Mouse (Mus musculus) c-Kit-negative CD71-positive TER-119-positive erythroid progenitor cells, embryonic 14.5 days (primary cell): ENCODE data around the gene Dgcr8.
A peak's percentile ranks its signal among the peaks of the same experiment; 100 is the strongest.
"Not testable (repeated sequence)": the region's sequence is repeated elsewhere in the genome, so short reads cannot be mapped to it uniquely, and the experiment has no call there.

ENCODE experiments used
- DNase-seq: peaks from one replicate; pipeline ENCODE4 v3.0.0-alpha.2; 2013; ENCODE audit warnings: low read depth, low spot score

The Dgcr8 gene

DNA sequence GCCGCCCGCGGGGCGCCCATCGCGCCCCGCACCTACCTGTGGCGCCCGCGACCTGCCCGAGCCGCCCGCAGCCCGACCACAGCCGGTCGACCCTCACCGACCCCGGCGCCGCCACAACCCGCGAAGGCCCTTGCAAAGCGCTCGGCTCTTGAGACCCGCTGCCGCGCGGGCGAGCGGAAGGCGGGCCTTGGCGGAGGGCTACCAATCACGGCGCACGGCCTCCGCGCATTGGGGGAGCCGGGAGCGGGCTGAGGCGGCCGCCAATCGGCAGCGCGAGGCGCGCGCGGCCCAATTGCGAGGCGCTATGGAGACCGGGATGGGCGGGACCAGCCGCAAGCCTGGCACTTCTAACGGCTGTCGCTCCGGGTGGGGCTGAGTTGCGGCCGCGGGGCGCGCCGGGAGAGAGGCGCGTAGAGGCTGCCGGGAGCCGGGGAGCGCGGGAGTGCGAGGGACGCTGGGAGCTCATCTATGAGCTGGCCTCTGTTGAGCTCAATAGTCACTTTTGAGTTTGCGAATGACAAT is at the start of gene Dgcr8:
Gene Dgcr8 (minus strand): TSS at position 180 of the 522 bp plus-strand sequence.
- DNase-seq, result peak; percentile 96

DNA sequence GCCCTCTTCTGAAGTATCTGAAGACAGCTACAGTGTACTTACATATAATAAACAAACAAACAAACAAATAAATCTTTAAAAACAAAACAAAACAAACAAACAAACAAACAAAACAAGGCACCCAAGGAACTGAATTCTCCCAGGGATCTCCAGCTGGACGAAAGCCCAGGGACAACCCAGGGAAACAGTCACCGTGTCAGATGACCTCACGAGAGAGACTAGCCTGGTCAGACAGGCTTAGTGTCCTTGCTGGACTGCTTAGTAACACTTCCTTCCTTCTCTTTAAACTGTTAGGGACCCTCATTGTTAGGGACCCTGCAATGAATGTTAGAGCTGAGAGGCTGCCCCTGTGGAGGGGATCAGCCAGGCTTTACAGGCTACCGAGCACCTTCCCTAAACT is 48.2 kb upstream of the Dgcr8 start:
- DNase-seq, result no peak

DNA sequence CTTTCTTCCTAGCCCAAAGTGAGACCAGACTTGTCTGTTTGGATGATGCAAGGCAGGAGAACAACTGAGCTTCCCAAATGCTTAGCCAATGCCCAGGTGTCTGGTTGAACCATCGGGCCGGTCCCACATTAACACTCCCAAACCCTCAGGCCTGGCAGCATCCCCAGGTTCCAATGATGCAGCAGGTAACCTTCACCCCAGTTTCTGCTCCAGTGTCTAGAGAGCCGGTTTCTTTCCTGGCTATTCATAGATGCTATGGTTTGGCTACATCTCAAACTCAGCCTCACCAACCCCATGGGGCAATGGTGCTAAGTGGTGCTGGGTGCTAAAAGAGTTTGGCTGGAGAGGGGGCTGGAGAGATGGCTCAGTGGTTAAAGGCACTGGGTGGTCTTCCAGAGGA is 46.9 kb upstream of the Dgcr8 start:
- DNase-seq, result no peak

DNA sequence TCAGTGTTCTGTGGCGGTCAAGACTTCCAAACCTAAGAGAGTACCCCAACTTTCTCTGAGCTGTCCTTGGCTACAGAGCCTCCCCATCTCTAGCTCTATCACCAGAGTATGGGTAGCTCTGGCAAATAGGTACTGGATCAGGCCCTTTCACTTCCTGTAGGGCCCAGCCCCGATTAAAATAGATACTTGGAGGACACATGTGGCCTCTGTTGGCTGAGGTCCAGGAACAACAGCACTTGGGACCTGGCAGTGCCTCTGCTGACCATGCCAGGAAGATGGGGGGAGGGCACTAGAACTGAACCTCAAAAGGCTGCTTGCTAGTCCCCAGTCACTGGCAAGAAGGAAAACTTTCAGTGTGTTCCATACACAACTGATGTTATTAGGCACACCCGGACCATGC is 44.9 kb upstream of the Dgcr8 start:
- no peak for DNase-seq

DNA sequence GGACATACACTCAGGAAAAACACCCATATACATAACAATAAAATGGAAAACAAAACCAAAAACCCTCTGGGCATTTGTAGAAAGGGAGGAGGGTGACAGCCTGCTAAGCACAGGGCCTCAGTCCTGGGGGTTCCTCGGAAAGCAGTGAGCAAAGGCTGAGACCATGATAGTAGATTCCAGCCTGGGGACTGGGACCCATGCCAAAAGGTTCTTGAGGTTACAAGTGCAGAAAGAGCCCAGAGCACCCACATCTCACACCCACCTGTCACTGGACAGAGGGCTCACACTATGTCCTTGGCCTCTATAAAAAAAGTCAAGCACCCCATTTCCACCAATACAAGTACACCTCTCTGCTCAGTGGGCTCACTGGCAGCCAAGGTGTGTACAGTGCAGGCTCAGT is 39.5 kb upstream of the Dgcr8 start:
- no peak for DNase-seq

DNA sequence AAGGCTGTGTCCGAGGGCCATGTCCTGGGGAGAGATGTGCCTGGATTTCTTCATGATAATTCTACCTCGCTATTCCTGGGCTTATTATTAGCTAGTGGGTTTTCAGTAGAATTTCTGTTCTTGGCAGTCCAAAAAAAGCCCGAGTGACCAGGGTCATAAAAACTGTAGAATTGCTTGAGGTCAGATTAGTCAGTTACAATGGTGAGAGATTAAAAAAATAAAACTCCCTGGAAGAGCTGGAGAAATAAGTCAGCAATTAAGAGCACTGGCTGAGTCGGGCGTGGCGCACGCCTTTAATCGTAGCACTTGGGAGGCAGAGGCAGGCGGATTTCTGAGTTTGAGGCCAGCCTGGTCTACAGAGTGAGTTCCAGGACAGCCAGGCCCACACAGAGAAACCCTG is 38.9 kb upstream of the Dgcr8 start:
- DNase-seq, result no peak

DNA sequence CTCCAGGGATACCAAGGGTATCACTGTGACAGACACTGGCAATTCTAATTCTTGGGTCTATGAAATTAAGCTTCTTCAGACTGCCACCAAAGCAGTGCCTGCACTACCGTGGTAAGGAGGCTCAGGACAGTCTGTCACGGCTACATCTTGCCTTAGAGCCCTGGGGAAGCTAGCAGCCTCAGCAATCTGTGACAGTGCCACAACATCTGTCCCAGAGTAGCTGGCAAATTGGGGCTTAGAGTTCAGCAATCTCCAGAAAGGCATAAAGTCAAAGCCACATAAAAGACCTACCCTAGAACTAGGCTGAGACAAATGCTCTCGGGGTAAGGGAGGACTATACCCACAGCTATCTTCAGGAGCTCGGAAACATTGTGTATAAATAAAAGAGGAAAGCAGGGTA is 36.7 kb upstream of the Dgcr8 start:
- no peak for DNase-seq

DNA sequence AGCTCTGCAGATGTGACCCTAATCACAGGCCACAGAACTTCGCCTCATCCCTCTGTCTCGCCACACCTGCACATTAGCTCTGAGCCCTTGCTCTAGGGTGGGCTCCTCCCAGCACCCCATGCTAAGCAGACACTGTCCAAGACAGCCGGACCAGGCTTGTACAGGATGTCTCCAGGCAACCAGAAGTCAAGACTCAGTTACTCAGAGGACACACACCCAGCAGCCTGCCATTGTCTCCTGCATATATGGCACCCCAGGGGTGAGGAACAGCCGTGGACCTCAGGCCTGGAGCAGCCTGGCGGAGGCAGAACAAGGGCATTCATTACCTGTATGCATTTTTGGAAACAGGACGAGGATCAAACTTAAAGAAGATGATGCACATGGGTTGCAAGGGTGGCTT is 35.0 kb upstream of the Dgcr8 start:
- no peak for DNase-seq

DNA sequence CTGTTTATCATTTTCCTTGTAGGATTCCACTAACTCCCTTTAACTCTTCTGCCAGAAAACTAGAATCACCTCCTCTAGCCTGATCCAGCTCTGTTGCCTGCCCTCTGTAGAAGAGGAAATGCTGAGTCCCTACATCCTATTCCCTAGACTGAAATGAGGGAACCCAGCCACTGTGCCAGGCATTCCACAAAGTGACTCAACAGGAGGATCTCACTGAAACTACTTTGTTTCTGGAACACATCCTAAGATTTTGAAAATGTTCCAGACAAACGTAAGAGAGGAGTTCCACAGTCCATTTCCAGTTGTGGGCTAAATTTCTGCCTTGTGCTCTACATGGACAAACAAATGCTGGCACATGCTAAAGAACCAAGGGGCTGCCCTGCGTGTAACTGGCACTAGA is 34.4 kb upstream of the Dgcr8 start:
- DNase-seq, result no peak

DNA sequence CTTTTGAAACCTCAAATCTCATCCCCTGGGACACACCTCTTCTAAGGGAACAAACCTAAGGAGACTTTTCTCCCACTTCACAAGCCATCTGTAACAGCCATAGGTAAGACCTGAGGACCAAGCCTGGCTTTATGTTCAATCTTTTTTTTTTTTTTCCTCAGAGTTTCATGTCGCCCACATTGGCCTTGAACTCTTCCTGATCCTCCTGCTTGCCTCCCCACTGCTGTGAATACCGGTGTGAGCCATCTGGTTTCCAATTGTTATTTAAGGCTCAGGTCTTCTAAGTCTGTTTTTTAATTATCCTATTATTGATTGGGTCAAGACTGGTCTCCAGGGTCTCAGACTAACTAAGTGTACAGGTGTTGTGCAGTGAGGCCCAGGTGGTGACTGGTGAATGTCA is 32.4 kb upstream of the Dgcr8 start:
- DNase-seq, result no peak

DNA sequence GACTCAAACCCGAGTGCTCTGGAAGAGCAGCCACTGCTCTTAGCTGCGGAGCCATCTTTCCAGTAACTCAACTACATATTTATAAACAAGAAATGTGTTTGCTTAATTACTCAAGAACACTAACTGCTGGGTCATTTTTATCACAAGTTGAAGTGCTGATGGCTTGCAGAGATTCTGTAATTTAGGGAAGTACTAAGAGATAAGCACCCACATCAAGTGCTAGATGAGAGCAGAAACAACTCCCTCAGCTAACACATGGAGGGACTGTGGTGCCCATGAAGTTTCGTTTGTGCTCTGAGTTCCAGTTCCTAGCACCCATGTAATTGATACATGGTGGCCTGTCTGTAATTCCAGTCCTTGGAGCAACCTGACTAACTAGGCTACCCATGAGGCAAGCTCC is 29.9 kb upstream of the Dgcr8 start:
- DNase-seq, result no peak

DNA sequence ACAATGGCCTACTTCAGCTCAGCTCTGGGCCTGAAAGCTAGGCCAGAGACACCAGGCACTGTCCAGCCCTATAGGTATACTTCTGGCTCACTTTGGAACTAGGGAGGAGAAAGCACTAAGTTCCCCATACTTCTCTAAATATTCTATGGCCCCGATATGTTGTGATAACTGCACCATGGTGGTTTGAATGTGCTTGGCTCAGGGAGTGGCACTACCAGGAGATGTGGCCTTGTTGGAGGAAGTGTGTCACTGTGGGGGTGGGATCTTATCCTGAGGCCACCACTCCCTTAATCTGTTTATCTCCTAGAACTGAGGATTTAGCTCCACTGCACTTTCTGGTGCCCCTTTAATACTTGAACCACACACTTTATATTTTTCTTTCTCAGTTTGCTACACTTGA is 19.1 kb upstream of the Dgcr8 start:
- no peak for DNase-seq

DNA sequence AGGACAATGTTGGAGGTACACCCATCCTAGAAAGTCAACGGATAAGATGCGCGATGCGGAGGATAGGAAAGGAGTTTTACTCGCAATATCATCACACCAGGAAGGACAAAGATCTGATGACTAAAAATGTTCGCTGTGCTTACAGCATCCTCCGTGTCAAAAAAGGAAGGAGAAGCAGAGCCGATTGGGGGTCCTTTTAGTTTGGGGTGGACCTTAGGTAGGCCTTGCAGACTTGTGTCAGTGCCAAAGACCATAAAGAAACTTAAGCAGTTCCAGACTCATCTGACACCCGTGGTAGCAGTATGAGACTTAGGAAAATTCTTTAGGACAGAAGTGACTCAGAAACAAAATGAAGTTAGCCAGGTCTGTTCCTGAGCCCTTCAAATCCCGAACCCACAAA is 568 bp upstream of the Dgcr8 start:
- not testable (repeated sequence) for DNase-seq

DNA sequence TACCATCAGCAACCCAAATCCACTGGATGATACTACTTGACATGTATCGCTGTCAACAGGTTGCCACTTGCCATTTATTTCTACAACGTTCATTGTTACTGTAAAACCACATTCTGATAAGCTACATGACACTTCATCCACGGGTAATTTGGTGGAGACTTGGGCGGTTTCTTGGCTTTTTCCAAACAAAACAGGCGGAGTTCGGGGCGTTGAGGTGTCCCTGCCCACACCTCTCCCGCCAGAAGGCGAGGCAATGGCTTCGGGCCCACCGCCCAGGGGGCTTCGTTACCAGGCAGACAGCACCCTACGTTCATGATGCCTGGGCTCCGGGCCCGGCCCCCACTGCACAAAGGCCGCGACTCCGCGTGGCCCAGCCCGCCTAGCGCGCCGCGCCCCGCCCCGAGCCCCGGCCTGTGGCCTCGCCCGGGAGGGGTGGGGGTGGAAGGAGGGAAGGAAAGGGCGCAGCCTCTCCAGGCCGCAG is 425 bp downstream of the Dgcr8 start:
- DNase-seq, result peak; percentile 66

DNA sequence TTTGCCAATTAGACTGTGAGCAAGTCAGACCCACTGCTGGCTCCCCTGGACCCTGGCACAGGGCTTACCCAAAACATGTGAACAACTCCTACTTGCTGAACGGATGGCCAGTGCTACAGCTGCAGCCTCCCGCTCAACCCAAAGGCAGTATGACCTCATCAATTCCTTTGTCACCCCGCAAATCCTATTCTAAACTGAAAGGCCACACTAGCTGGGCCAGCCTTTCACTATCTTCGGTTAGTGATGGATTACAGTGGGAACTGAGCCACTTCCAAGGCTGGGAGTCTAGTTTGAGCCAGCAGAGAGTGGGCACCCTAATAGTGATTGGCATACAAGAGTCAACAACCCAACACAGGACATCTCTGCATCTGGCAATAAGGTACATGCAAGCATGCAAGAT is 880 bp downstream of the Dgcr8 start:
- DNase-seq, result peak; percentile 22

DNA sequence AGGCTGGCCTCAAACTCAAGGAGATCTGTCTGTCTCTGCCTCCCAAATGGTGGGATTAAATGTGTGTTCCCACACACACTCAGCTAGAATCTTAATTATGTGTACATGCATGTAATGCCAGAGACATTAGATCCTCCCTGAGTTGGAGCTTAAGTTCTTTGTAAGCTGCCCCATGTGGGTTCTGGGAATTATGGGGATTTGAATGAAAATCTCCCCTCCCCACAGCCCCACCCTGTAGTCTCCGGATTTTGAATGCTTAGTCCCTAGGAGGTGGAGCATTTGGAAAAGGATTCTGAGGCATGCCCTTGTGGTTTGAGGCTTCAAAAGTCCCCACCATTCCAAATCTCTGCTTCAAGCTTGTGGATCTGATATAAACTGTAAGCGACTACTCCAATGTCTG is 13.9 kb downstream of the Dgcr8 start:
- DNase-seq, result no peak

DNA sequence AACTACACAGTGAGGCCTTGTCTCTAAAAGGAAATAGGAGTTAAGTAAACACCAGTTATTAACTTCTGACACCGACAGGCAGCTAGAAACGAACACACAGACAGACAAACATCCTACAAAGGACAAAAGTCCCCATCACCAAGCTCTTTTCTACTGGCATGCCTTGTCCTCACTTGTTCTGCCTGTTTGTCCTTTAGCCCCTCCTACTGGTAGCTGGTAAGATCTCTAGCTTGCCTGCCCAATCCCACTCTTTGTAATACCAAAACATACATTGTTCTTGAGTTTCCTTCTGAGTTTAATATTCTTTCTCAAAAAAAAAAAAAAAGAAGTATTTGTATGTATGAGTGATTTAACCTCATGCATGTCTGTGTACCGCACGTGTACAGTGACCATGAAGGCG is 20.9 kb downstream of the Dgcr8 start:
- DNase-seq, result no peak

DNA sequence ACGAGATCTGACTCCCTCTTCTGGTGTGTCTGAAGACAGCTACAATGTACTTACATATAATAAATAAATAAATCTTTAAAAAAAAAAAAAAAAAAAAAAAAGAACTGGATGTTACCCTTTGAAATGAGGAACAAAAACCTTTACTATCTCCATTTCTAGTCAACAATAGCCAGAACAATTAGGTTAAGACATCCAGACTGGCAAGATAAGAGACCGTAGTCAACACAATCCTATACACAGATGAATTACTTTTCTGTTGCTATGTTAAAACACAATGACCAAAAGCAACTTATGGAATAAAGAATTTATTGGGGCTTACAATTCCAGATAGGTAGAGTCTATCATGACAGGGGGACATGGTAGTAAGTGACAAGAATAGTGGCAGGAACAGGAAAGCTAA is 24.0 kb downstream of the Dgcr8 start:
- DNase-seq, result no peak

DNA sequence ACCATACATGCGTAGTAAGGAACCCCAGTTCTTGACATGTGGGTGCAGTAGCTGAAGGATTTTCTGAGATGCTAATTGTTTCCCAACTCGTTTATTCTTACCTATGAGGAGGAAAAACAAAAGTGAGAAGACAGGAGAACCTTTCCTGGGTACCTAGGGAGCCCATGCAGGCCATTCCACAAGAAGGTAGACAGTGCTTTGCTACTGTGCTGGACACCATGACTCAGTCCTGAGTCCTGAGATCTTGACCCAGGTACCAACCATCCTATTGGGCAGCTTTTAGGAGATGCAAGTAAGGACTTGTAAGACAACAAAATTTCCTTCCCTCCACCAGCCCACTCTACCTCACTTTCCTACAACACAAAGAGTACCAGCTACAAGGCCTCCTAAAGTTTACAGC is 30.8 kb downstream of the Dgcr8 start, which contains the start of gene Gm49776:
Gene Gm49776 (minus strand): TSS at position 101 of the 400 bp plus-strand sequence.
- no peak for DNase-seq

DNA sequence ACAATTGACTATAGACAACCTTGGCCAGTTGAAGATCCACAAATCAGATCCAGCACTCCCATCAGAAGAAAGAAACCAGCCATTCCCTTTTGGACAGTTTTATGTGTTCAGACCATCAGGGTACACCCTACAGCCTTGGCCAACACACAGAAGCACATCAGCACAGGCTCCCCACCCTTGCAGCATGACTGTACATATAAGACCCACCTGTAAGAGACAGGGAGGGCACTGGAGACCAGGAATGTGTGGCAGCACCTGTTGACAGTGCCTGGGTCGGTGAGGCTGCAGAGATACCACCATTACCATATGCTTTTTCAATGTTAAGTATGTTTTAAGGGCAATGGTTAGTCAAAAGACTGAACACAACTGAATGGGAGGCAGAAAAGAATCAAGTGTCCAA is 35.2 kb downstream of the Dgcr8 start:
- no peak for DNase-seq

DNA sequence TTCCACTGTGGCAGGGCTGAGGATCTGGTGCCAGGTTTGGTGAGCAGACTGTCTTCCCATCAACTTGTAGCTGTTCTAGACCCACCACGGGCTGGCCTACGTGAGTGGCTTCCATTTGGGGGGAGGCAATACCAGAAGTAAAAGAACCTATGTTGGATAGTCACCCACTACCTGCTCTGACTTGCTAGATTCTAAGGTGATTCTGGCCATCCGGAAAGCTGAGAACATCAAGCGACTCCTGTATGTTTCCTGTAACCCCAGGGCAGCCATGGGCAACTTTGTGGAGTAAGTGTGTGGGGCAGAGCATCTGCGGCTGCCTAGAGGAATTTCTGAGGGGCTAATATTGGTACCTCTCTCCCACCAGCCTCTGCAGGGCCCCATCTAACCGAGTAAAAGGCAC is 36.3 kb downstream of the Dgcr8 start:
- DNase-seq, result no peak

DNA sequence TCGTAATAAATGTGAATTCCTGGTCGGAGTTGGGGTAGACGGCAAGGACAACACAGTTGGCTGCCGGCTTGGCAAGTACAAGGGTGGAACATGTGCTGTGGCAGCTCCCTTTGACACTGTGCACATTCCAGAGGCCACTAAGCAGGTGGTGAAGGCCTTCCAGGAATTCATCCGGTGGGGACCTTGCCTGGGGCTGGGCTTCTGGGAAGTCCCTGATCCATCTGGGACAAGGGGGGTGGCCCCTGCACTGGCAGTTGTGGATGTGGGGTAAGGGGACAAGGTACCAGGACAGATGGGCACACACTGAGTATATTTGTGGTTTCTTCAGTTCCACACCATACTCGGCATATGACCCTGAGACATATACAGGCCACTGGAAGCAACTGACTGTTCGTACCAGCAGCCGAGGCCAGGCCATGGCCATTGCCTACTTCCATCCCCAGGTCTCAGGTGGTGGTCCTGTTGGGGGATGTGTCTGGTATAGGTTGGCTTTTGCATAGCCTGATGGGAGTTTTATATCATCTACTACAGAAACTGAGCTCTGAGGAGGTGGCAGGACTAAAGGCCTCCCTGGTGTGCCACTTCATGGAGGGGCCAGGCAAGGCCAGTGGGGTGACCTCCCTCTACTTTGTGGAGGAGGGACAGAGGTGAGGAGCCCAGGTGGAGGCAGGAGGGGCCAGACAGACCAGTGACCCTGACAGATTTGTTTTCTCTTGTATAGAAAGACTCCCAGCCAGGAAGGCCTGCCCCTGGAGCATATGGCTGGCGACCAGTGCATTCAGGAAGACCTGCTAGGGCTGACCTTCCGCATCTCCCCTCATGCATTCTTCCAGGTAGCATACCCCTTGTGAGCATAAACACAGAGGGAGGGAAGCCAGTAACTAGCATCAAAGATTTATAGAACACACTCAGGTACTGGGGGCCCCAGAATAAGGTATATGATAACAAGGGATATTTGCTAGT is 37.9 kb downstream of the Dgcr8 start:
- DNase-seq, result no peak

DNA sequence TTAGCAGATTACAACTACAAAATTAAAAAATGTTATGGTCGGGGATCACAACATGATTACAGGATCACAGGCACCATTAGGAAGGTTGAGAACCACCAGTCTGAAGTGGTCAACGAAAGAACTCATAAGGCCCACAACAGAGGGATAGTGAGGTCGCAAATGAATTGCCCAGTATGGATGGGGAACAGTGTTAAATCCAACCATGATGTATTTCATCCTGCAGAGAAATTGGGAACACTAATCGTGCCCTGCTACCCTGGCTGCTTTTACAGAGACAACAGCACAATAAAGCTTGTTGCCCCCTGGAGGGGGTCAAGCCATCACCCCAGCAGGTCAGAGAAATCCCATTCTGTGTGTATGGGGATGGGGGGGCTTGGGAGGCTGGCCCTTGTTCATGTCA is 38.8 kb downstream of the Dgcr8 start:
- no peak for DNase-seq
